Mouse (Mus musculus): ENCODE data around the gene Bnip1. TPM values are rescaled to one million over a fixed set of nuclear protein-coding genes. Genes with fewer than 3 reads are reported as not detected.

Bnip1 gene
- polyA plus RNA-seq, 1 experiment: 16.6 TPM

- H3K4me3 ChIP-seq (ENCODE audit: extremely low read depth, insufficient read depth, insufficient read length): no peak overlapping the region
- no peaks in the 10 kb centered on the region for H3K4me1 ChIP-seq (ENCODE audit: control insufficient read depth, insufficient read depth, insufficient read length)
- peaks cover 27% of the 10 kb centered on the region for H3K36me3 ChIP-seq (ENCODE audit: control insufficient read depth, insufficient read depth, low read length)
- no peak overlapping the region for H3K27ac ChIP-seq (ENCODE audit: insufficient read depth, low read length)
- TF ChIP-seq POLR2A (IDR thresholded peaks at IDR 0.05; ENCODE audit: low read depth, low read length) (no peak), CTCF (IDR thresholded peaks at IDR 0.05; ENCODE audit: extremely low read depth, insufficient read depth, insufficient read length, insufficient replicate concordance) (no peak)
- DNase-seq (ENCODE audit: low read depth in 1 of 2, low spot score in 2 of 2): no peak
- no peaks in the 10 kb centered on the region for H3K27me3 ChIP-seq (ENCODE audit: control insufficient read depth, insufficient read depth, low read length)
- 87% methylated on average over 5 of the region's 5 CpGs for WGBS
Observed at GRCm38 (mm10) chr17:26767100-26767753, 13.6 kb upstream of the Bnip1 start.

GRCm38 (mm10) chr17:26767754-26768124, 13.1 kb upstream of the Bnip1 start:
- TF ChIP-seq CTCF (IDR thresholded peaks at IDR 0.05; ENCODE audit: extremely low read depth, insufficient read depth, insufficient read length, insufficient replicate concordance) (no peak), POLR2A (IDR thresholded peaks at IDR 0.05; ENCODE audit: low read depth, low read length) (no peak)
- no peak overlapping the region for H3K27ac ChIP-seq (ENCODE audit: insufficient read depth, low read length)

GRCm38 (mm10) chr17:26776211-26776610, 4.7 kb upstream of the Bnip1 start:
- Histone ChIP-seq H3K27ac (ENCODE audit: insufficient read depth, low read length) (no peak overlapping the region), H3K27me3 (ENCODE audit: control insufficient read depth, insufficient read depth, low read length) (no peaks in the 10 kb centered on the region), H3K4me1 (ENCODE audit: control insufficient read depth, insufficient read depth, insufficient read length) (no peaks in the 10 kb centered on the region), H3K4me3 (ENCODE audit: extremely low read depth, insufficient read depth, insufficient read length) (no peak overlapping the region), H3K36me3 (ENCODE audit: control insufficient read depth, insufficient read depth, low read length) (peaks cover 13% of the 10 kb centered on the region)
- TF ChIP-seq POLR2A (IDR thresholded peaks at IDR 0.05; ENCODE audit: low read depth, low read length): no peak
- no peak for TF ChIP-seq CTCF (IDR thresholded peaks at IDR 0.05; ENCODE audit: extremely low read depth, insufficient read depth, insufficient read length, insufficient replicate concordance)
- no peak for DNase-seq (ENCODE audit: low read depth in 1 of 2, low spot score in 2 of 2)
- 88% methylated on average over 10 of the region's 10 CpGs for WGBS

More at GRCm38 (mm10) chr17:26767754-26768124, 13.1 kb upstream of the Bnip1 start:
- H3K36me3 ChIP-seq (ENCODE audit: control insufficient read depth, insufficient read depth, low read length): peaks cover 24% of the 10 kb centered on the region
- no peak for DNase-seq (ENCODE audit: low read depth in 1 of 2, low spot score in 2 of 2)
- H3K27me3 ChIP-seq (ENCODE audit: control insufficient read depth, insufficient read depth, low read length): no peaks in the 10 kb centered on the region
- 77% methylated on average over 2 of the region's 2 CpGs for WGBS
- no peak overlapping the region for H3K4me3 ChIP-seq (ENCODE audit: extremely low read depth, insufficient read depth, insufficient read length)
- H3K4me1 ChIP-seq (ENCODE audit: control insufficient read depth, insufficient read depth, insufficient read length): no peaks in the 10 kb centered on the region

GRCm38 (mm10) chr17:26778001-26778400, 2.9 kb upstream of the Bnip1 start:
- H3K36me3 ChIP-seq (ENCODE audit: control insufficient read depth, insufficient read depth, low read length): peaks cover 10% of the 10 kb centered on the region
- 82% methylated on average over 4 of the region's 4 CpGs for WGBS
- H3K27me3 ChIP-seq (ENCODE audit: control insufficient read depth, insufficient read depth, low read length): no peaks in the 10 kb centered on the region
- DNase-seq (ENCODE audit: low read depth in 1 of 2, low spot score in 2 of 2): no peak
- H3K4me3 ChIP-seq (ENCODE audit: extremely low read depth, insufficient read depth, insufficient read length): no peak overlapping the region
- H3K27ac ChIP-seq (ENCODE audit: insufficient read depth, low read length): no peak overlapping the region
- TF ChIP-seq CTCF (IDR thresholded peaks at IDR 0.05; ENCODE audit: extremely low read depth, insufficient read depth, insufficient read length, insufficient replicate concordance) (no peak), POLR2A (IDR thresholded peaks at IDR 0.05; ENCODE audit: low read depth, low read length) (no peak)
- H3K4me1 ChIP-seq (ENCODE audit: control insufficient read depth, insufficient read depth, insufficient read length): no peaks in the 10 kb centered on the region

GRCm38 (mm10) chr17:26778430-26779100, 2.3 kb upstream of the Bnip1 start:
- no peak for TF ChIP-seq POLR2A (IDR thresholded peaks at IDR 0.05; ENCODE audit: low read depth, low read length)
- no peak for TF ChIP-seq CTCF (IDR thresholded peaks at IDR 0.05; ENCODE audit: extremely low read depth, insufficient read depth, insufficient read length, insufficient replicate concordance)
- H3K36me3 ChIP-seq (ENCODE audit: control insufficient read depth, insufficient read depth, low read length): peaks cover 10% of the 10 kb centered on the region
- H3K27ac ChIP-seq (ENCODE audit: insufficient read depth, low read length): no peak overlapping the region
- no peaks in the 10 kb centered on the region for H3K4me1 ChIP-seq (ENCODE audit: control insufficient read depth, insufficient read depth, insufficient read length)
- DNase-seq (ENCODE audit: low read depth in 1 of 2, low spot score in 2 of 2): no peak
- WGBS: 90% methylated on average over 3 of the region's 3 CpGs
- no peak overlapping the region for H3K4me3 ChIP-seq (ENCODE audit: extremely low read depth, insufficient read depth, insufficient read length)
- H3K27me3 ChIP-seq (ENCODE audit: control insufficient read depth, insufficient read depth, low read length): no peaks in the 10 kb centered on the region

- 91% methylated on average over 2 of the region's 2 CpGs for WGBS
- no peaks in the 10 kb centered on the region for H3K4me1 ChIP-seq (ENCODE audit: control insufficient read depth, insufficient read depth, insufficient read length)
- H3K36me3 ChIP-seq (ENCODE audit: control insufficient read depth, insufficient read depth, low read length): peaks cover 13% of the 10 kb centered on the region
- DNase-seq (ENCODE audit: low read depth in 1 of 2, low spot score in 2 of 2): no peak
- no peaks in the 10 kb centered on the region for H3K27me3 ChIP-seq (ENCODE audit: control insufficient read depth, insufficient read depth, low read length)
- H3K4me3 ChIP-seq (ENCODE audit: extremely low read depth, insufficient read depth, insufficient read length): no peak overlapping the region
- TF ChIP-seq POLR2A (IDR thresholded peaks at IDR 0.05; ENCODE audit: low read depth, low read length): no peak
- TF ChIP-seq CTCF (IDR thresholded peaks at IDR 0.05; ENCODE audit: extremely low read depth, insufficient read depth, insufficient read length, insufficient replicate concordance): no peak
- no peak overlapping the region for H3K27ac ChIP-seq (ENCODE audit: insufficient read depth, low read length)
Observed at GRCm38 (mm10) chr17:26779471-26779870, 1.4 kb upstream of the Bnip1 start.

- no peak for TF ChIP-seq CTCF (IDR thresholded peaks at IDR 0.05; ENCODE audit: extremely low read depth, insufficient read depth, insufficient read length, insufficient replicate concordance)
- no peak for TF ChIP-seq POLR2A (IDR thresholded peaks at IDR 0.05; ENCODE audit: low read depth, low read length)
- DNase-seq (ENCODE audit: low read depth in 1 of 2, low spot score in 2 of 2): no peak
- Histone ChIP-seq H3K27ac (ENCODE audit: insufficient read depth, low read length) (0 out of 2 replicates have a peak overlapping the region, but pooled peaks have one; percentile 26), H3K4me3 (ENCODE audit: extremely low read depth, insufficient read depth, insufficient read length) (peak overlapping the region; percentile 96), H3K4me1 (ENCODE audit: control insufficient read depth, insufficient read depth, insufficient read length) (peaks cover 2% of the 10 kb centered on the region; the same call in 1 of the 2 replicates), H3K27me3 (ENCODE audit: control insufficient read depth, insufficient read depth, low read length) (no peaks in the 10 kb centered on the region), H3K36me3 (ENCODE audit: control insufficient read depth, insufficient read depth, low read length) (peaks cover 15% of the 10 kb centered on the region)
- WGBS: 18% methylated on average over 5 of the region's 5 CpGs
Observed at GRCm38 (mm10) chr17:26781610-26782043, 761 bp downstream of the Bnip1 start.

Measured in spleen, adult 2 months (tissue).